Mouse (Mus musculus): ENCODE data around the gene Mbnl2. TPM values are rescaled to one million over a fixed set of nuclear protein-coding genes. Genes with fewer than 3 reads are reported as not detected.

Gene Mbnl2
- polyA plus RNA-seq, 1 experiment from 2014 or later = 44.1 TPM

DNA sequence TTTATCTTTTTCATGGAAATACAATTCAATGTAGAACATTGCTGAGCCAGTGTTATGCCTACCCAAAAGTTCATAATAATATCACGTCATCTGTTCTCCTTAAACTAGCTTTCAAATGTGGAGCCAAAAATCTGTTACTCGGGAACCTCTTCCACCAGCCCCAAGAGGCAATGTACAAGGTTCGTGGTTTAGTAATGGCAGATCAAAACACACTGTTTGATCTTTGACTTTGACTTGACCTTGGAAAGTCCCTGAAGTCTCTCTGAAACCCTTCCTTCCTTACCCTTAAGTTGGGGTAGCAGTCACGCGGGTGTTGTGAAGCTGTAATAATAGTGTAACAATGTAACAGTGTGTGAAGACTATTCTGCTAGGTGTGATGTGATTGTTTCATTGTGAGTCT is 93.0 kb downstream of the Mbnl2 start:
- no peak overlapping the region for H3K4me3 ChIP-seq (ENCODE audit: low read depth, low read length)
- H3K27ac ChIP-seq (ENCODE audit: low read depth, low read length) = no peak overlapping the region
- DNase-seq (ENCODE audit: low spot score) (no peak), ATAC-seq (ENCODE audit: insufficient read depth, low FRiP score, low TSS enrichment) (no peak)
- no peak overlapping the region for H3K4me2 ChIP-seq (ENCODE audit: low read depth)
- no peak overlapping the region for H3K9ac ChIP-seq (ENCODE audit: low read length)
- WGBS = 85% methylated on average over 5 of the region's 5 CpGs
- H3K27me3 ChIP-seq (ENCODE audit: control insufficient read depth, insufficient read depth, low read length) = no peaks in the 10 kb centered on the region
- H3K36me3 ChIP-seq (ENCODE audit: control insufficient read depth, insufficient read depth, low read length) = no peaks in the 10 kb centered on the region
- H3K4me1 ChIP-seq (ENCODE audit: control insufficient read depth, insufficient read depth, low read length) = no peaks in the 10 kb centered on the region
- H3K9me3 ChIP-seq (ENCODE audit: control insufficient read depth, low read length) = no peaks in the 10 kb centered on the region

DNA sequence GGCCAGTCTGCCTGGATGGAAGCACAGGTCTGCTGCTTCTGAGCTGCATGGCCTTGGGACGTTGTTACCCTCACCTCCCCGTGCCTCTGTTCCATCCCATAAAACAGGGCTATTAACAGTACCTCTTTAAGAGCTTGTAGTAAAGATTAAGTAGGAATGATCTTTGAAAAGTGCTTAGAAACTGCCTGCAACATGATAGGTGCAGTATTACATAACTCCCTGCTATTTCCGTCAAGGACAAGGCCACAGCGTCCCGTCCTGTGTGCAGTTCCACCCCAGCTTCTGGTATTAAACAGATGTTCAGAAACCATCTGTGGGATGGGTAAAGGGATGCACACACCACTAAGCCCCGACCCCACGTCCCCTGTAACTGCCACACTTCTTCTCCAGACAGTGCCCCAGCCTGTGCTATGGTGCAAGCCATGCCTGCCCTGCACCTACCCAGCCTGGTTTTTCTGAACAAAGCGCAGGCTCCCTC is 93.5 kb downstream of the Mbnl2 start:
- H3K4me3 ChIP-seq (ENCODE audit: low read depth, low read length) = no peak overlapping the region
- no peak overlapping the region for H3K9ac ChIP-seq (ENCODE audit: low read length)
- no peaks in the 10 kb centered on the region for H3K36me3 ChIP-seq (ENCODE audit: control insufficient read depth, insufficient read depth, low read length)
- ATAC-seq (ENCODE audit: insufficient read depth, low FRiP score, low TSS enrichment) = no peak
- H3K9me3 ChIP-seq (ENCODE audit: control insufficient read depth, low read length) = no peaks in the 10 kb centered on the region
- H3K4me1 ChIP-seq (ENCODE audit: control insufficient read depth, insufficient read depth, low read length) = no peaks in the 10 kb centered on the region
- H3K27ac ChIP-seq (ENCODE audit: low read depth, low read length) = no peak overlapping the region
- H3K27me3 ChIP-seq (ENCODE audit: control insufficient read depth, insufficient read depth, low read length) = no peaks in the 10 kb centered on the region
- no peak overlapping the region for H3K4me2 ChIP-seq (ENCODE audit: low read depth)
- no peak for DNase-seq (ENCODE audit: low spot score)
- WGBS = 74% methylated on average over 8 of the region's 8 CpGs

DNA sequence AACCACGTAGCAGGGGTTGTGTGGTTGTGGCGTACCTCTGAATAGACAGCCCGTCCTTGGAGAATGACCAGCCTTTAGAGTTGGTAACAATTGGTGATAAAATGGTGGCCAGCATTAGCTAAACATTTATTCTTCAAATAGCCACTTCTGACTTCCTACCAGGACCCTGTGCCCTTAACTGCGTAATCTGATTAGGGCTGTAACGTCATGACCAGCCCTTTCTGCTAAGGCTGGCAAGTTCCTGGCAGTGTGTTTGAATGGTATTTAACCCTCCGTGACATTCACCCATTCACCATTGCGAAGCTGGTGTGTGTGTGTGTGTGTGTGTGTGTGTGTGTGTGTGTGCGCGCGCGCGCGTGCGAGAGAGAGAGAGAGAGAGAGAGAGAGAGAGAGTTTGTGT is 94.6 kb downstream of the Mbnl2 start:
- 78% methylated on average over 14 of the region's 14 CpGs for WGBS
- Histone ChIP-seq H3K9ac (ENCODE audit: low read length) (no peak overlapping the region), H3K27ac (ENCODE audit: low read depth, low read length) (no peak overlapping the region), H3K9me3 (ENCODE audit: control insufficient read depth, low read length) (no peaks in the 10 kb centered on the region), H3K4me2 (ENCODE audit: low read depth) (no peak overlapping the region), H3K4me1 (ENCODE audit: control insufficient read depth, insufficient read depth, low read length) (no peaks in the 10 kb centered on the region), H3K27me3 (ENCODE audit: control insufficient read depth, insufficient read depth, low read length) (no peaks in the 10 kb centered on the region), H3K4me3 (ENCODE audit: low read depth, low read length) (no peak overlapping the region), H3K36me3 (ENCODE audit: control insufficient read depth, insufficient read depth, low read length) (no peaks in the 10 kb centered on the region)
- no peak for DNase-seq (ENCODE audit: low spot score)
- 0 out of 2 replicates have a peak, but pooled peaks have one; percentile 41 for ATAC-seq (ENCODE audit: insufficient read depth, low FRiP score, low TSS enrichment)

DNA sequence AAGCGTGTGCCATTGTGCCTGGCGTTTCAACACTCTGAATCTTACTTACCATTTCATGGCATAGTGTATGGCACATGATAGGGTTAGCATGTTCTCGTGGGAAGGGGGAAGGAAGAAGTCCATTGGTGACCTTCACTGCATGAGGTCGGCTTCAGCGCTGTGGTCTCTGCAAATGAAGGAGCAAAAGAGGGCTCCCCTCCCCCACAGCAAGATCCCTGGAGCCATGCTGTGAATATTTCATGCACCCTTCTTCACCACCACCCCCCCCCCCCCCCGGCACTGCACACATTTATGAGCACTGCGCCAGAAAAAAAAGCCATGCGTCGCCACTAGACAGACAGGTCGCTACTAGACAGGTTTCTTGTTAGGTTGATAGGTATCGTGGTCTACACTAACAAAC is 95.2 kb downstream of the Mbnl2 start:
- H3K27ac ChIP-seq (ENCODE audit: low read depth, low read length) = no peak overlapping the region
- 88% methylated on average over 11 of the region's 11 CpGs for WGBS
- no peaks in the 10 kb centered on the region for H3K9me3 ChIP-seq (ENCODE audit: control insufficient read depth, low read length)
- H3K4me1 ChIP-seq (ENCODE audit: control insufficient read depth, insufficient read depth, low read length) = no peaks in the 10 kb centered on the region
- no peak overlapping the region for H3K9ac ChIP-seq (ENCODE audit: low read length)
- no peaks in the 10 kb centered on the region for H3K27me3 ChIP-seq (ENCODE audit: control insufficient read depth, insufficient read depth, low read length)
- H3K4me2 ChIP-seq (ENCODE audit: low read depth) = no peak overlapping the region
- no peak for ATAC-seq (ENCODE audit: insufficient read depth, low FRiP score, low TSS enrichment)
- no peak for DNase-seq (ENCODE audit: low spot score)
- no peak overlapping the region for H3K4me3 ChIP-seq (ENCODE audit: low read depth, low read length)
- H3K36me3 ChIP-seq (ENCODE audit: control insufficient read depth, insufficient read depth, low read length) = no peaks in the 10 kb centered on the region

DNA sequence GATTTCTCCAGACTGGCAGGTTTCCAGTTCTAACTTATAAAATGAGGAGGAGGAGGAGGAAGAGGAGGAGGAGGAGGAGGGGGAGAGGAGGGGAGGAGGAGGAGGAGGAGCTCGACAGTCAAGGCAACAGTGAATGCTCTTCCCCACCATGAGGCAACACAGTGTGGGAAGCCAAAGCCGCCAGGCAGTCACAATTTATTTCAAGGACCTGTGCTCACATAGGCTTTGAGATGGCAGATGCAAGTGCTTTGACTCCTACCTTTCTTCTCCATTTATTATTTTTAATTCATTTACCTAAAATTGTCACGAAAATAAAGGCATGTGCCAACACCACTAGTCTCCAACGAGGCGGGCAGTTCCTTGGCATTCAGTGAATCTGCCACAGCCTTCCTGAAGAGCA is 95.7 kb downstream of the Mbnl2 start:
- no peaks in the 10 kb centered on the region for H3K4me1 ChIP-seq (ENCODE audit: control insufficient read depth, insufficient read depth, low read length)
- ATAC-seq (ENCODE audit: insufficient read depth, low FRiP score, low TSS enrichment) = no peak
- H3K4me3 ChIP-seq (ENCODE audit: low read depth, low read length) = no peak overlapping the region
- WGBS = 77% methylated on average over 5 of the region's 5 CpGs
- H3K9ac ChIP-seq (ENCODE audit: low read length) = no peak overlapping the region
- H3K4me2 ChIP-seq (ENCODE audit: low read depth) = no peak overlapping the region
- DNase-seq (ENCODE audit: low spot score) = no peak
- no peaks in the 10 kb centered on the region for H3K36me3 ChIP-seq (ENCODE audit: control insufficient read depth, insufficient read depth, low read length)
- H3K9me3 ChIP-seq (ENCODE audit: control insufficient read depth, low read length) = no peaks in the 10 kb centered on the region
- no peak overlapping the region for H3K27ac ChIP-seq (ENCODE audit: low read depth, low read length)
- H3K27me3 ChIP-seq (ENCODE audit: control insufficient read depth, insufficient read depth, low read length) = no peaks in the 10 kb centered on the region

DNA sequence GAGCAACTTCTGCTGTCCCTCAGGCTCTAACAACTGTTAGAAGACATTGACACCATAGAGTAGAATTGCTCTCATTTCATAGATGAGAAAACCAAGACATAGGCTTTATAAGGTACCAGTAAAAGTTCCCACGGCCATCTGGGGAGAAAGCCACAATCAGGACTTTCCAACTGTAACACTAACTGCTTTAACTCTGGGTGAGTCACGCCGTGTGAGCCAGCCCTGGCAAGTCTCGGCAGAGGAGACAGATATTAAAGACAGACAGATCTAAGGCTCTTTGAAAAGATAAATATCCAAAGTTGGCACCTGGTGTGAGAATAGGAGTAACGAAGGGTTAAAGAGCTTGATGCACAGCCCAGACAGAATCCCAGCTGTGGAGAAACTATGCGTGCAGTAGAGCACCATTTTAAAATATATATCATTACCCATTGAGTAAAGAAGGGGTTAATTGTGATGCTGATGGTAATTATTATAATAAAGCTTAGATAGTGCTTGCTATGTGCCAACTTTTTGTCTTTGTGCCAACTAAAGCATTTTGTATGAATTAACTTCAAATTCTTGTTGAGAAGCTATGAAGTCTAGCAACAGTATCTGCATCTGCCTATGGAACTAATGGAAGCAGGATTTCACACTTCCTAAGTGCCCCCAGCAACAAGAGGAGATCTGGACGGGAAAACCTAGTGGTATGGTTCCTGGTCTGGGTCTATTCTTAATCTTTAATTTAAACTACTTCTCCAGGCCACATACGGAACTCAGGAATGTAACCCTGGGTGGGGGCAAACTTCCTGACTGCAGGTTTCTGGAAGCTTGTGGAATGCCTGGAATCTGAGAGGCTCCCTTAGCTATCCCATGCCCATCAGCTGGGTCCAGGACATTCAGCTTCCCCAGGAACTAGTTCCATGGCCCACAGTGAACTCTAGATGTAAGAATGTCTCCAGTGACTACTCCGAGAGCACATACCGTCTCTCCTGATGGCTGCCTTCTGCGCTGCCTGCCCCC is 97.9 kb downstream of the Mbnl2 start:
- Histone ChIP-seq H3K4me3 (ENCODE audit: low read depth, low read length) (no peak overlapping the region), H3K9me3 (ENCODE audit: control insufficient read depth, low read length) (no peaks in the 10 kb centered on the region), H3K27me3 (ENCODE audit: control insufficient read depth, insufficient read depth, low read length) (no peaks in the 10 kb centered on the region), H3K4me2 (ENCODE audit: low read depth) (no peak overlapping the region), H3K27ac (ENCODE audit: low read depth, low read length) (no peak overlapping the region), H3K4me1 (ENCODE audit: control insufficient read depth, insufficient read depth, low read length) (no peaks in the 10 kb centered on the region), H3K9ac (ENCODE audit: low read length) (no peak overlapping the region), H3K36me3 (ENCODE audit: control insufficient read depth, insufficient read depth, low read length) (no peaks in the 10 kb centered on the region)
- WGBS = 68% methylated on average over 11 of the region's 11 CpGs
- no peak for DNase-seq (ENCODE audit: low spot score)
- ATAC-seq (ENCODE audit: insufficient read depth, low FRiP score, low TSS enrichment) = no peak

DNA sequence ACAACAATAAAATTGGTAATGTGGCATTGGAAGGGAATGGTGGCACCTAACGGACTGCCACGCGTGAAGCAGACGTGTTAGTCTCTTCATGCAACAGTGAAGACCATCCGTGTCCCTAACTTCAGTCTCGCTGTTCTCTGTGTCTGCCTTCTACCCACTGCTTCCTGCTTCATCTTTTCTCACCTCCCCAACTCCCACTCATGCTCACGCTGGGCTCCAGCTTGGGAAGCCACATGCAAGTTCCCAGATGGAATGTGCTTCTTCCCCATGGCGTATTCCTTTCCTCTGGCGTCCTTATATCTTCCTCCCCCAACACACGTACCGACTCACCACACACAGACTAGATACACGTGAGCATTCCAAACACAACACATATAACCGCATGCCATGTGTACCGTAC is 99.3 kb downstream of the Mbnl2 start:
- no peaks in the 10 kb centered on the region for H3K4me1 ChIP-seq (ENCODE audit: control insufficient read depth, insufficient read depth, low read length)
- H3K9ac ChIP-seq (ENCODE audit: low read length) = no peak overlapping the region
- no peaks in the 10 kb centered on the region for H3K9me3 ChIP-seq (ENCODE audit: control insufficient read depth, low read length)
- 94% methylated on average over 14 of the region's 14 CpGs for WGBS
- H3K4me3 ChIP-seq (ENCODE audit: low read depth, low read length) = no peak overlapping the region
- H3K27me3 ChIP-seq (ENCODE audit: control insufficient read depth, insufficient read depth, low read length) = no peaks in the 10 kb centered on the region
- no peak for DNase-seq (ENCODE audit: low spot score)
- H3K36me3 ChIP-seq (ENCODE audit: control insufficient read depth, insufficient read depth, low read length) = no peaks in the 10 kb centered on the region
- no peak overlapping the region for H3K27ac ChIP-seq (ENCODE audit: low read depth, low read length)
- ATAC-seq (ENCODE audit: insufficient read depth, low FRiP score, low TSS enrichment) = no peak
- H3K4me2 ChIP-seq (ENCODE audit: low read depth) = no peak overlapping the region

DNA sequence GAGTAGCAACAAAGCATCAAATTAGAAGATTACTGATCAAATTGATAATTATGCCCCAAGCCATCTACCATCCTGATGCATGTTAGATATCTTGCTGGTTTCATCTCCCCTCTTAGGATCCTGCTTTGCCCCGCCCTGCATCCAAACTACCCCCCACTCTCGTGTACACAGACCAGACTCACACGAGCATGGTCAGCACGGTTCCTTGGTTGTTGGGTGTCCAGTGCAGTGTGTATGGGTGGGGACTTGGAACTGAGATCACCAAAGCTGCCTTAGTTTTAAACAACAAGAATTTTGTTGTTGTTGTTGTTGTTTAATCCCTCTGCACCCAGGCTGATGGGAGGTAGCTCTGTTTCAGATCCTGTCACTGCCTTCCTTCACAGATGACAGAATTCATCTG is 101.7 kb downstream of the Mbnl2 start:
- 89% methylated on average over 4 of the region's 4 CpGs for WGBS
- H3K36me3 ChIP-seq (ENCODE audit: control insufficient read depth, insufficient read depth, low read length) = no peaks in the 10 kb centered on the region
- H3K27ac ChIP-seq (ENCODE audit: low read depth, low read length) = no peak overlapping the region
- no peaks in the 10 kb centered on the region for H3K4me1 ChIP-seq (ENCODE audit: control insufficient read depth, insufficient read depth, low read length)
- DNase-seq (ENCODE audit: low spot score) (no peak), ATAC-seq (ENCODE audit: insufficient read depth, low FRiP score, low TSS enrichment) (no peak)
- H3K9ac ChIP-seq (ENCODE audit: low read length) = no peak overlapping the region
- no peak overlapping the region for H3K4me2 ChIP-seq (ENCODE audit: low read depth)
- no peak overlapping the region for H3K4me3 ChIP-seq (ENCODE audit: low read depth, low read length)
- no peaks in the 10 kb centered on the region for H3K9me3 ChIP-seq (ENCODE audit: control insufficient read depth, low read length)
- H3K27me3 ChIP-seq (ENCODE audit: control insufficient read depth, insufficient read depth, low read length) = no peaks in the 10 kb centered on the region

DNA sequence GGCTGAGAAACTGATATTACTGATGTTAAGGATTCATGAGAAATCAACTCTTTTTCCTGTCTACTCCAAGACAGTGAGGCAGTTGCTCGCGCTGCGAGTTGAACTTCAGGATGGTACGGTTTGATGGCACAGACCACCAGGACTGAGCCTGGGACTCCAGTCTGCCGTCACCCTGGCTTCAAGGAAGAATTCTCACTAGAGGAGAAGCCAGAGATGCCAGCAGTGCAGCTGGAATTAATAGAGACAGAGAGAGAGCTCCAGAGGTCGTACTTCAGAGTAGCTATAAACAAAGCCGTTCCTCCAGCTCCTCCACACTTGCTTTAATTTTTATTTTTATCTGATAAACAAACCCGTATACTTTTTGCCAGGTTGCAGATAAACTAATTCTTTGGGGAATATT is 102.5 kb downstream of the Mbnl2 start:
- H3K9ac ChIP-seq (ENCODE audit: low read length) = no peak overlapping the region
- H3K27ac ChIP-seq (ENCODE audit: low read depth, low read length) = no peak overlapping the region
- no peaks in the 10 kb centered on the region for H3K4me1 ChIP-seq (ENCODE audit: control insufficient read depth, insufficient read depth, low read length)
- H3K4me3 ChIP-seq (ENCODE audit: low read depth, low read length) = no peak overlapping the region
- DNase-seq (ENCODE audit: low spot score) (no peak), ATAC-seq (ENCODE audit: insufficient read depth, low FRiP score, low TSS enrichment) (no peak)
- no peaks in the 10 kb centered on the region for H3K9me3 ChIP-seq (ENCODE audit: control insufficient read depth, low read length)
- 82% methylated on average over 8 of the region's 8 CpGs for WGBS
- no peaks in the 10 kb centered on the region for H3K27me3 ChIP-seq (ENCODE audit: control insufficient read depth, insufficient read depth, low read length)
- H3K36me3 ChIP-seq (ENCODE audit: control insufficient read depth, insufficient read depth, low read length) = no peaks in the 10 kb centered on the region
- H3K4me2 ChIP-seq (ENCODE audit: low read depth) = no peak overlapping the region

Measured in neural tube, embryonic 11.5 days (tissue).